Mouse (Mus musculus) midbrain, embryonic 16.5 days (tissue): ENCODE data around the gene Atp6v1fnb. TPM values are rescaled to one million over a fixed set of nuclear protein-coding genes. Genes with fewer than 3 reads are reported as not detected.

ENCODE experiments used
- ATAC-seq: fragments of 200-750 bp; cut with Nextera tagmentation; 2 replicates; pipeline ENCODE4 v1.8.0; 2017; ENCODE audit warnings: moderate TSS enrichment
- H3K27ac ChIP-seq: fragments of 300-500 bp; sonication (generic); 2 replicates; pipeline ENCODE4 v1.5.1; 2014; ENCODE audit warnings: mild to moderate bottlenecking, low read length, mixed read lengths
- H3K27me3 ChIP-seq: fragments of 300-500 bp; sonication (generic); 2 replicates; pipeline ENCODE4 v1.6.1; 2014; ENCODE audit warnings: low read depth, low read length, mixed read lengths; ENCODE audit not compliant: control insufficient read depth, insufficient read depth
- H3K36me3 ChIP-seq: fragments of 300-500 bp; sonication (generic); 2 replicates; pipeline ENCODE4 v1.6.1; 2014; ENCODE audit warnings: mild to moderate bottlenecking, low read length, moderate library complexity, mixed read lengths; ENCODE audit not compliant: control insufficient read depth, insufficient read depth
- H3K4me1 ChIP-seq: fragments of 300-500 bp; sonication (generic); 2 replicates; pipeline ENCODE4 v1.6.1; 2014; ENCODE audit warnings: mild to moderate bottlenecking, low read length, mixed read lengths; ENCODE audit not compliant: control insufficient read depth, insufficient read depth
- H3K4me2 ChIP-seq: fragments of 300-500 bp; sonication (generic); 2 replicates; pipeline ENCODE4 v1.6.1; 2014; ENCODE audit warnings: mild to moderate bottlenecking, low read length, mixed read lengths
- H3K4me3 ChIP-seq: fragments of 300-500 bp; sonication (generic); 2 replicates; pipeline ENCODE4 v1.5.1; 2014; ENCODE audit warnings: low read depth, mild to moderate bottlenecking, low read length, moderate library complexity, mixed read lengths
- H3K9ac ChIP-seq: fragments of 300-500 bp; sonication (generic); 2 replicates; pipeline ENCODE4 v1.6.1; 2014; ENCODE audit warnings: low read depth, low read length, mixed read lengths
- H3K9me3 ChIP-seq: fragments of 300-500 bp; sonication (generic); replicated peaks from 2 replicates; pipeline ENCODE4 v1.6.1; 2014; ENCODE audit warnings: mild to moderate bottlenecking, low read length, mixed read lengths; ENCODE audit not compliant: control insufficient read depth, poor library complexity, severe bottlenecking
- WGBS: fragments of 180-500 bp; shearing (Covaris S2); extraction: QIAGEN DNeasy Blood & Tissue Kit; methylation state at CpG from one replicate; pipeline ENCODE4 v1.1.7; 2014; 5-methylcytosine and 5-hydroxymethylcytosine counted together
- polyA plus RNA-seq: library from polyadenylated mRNA; unstranded; fragments of >200 nt; fragmentation: Nextera tagmentation; extraction: Ambion mirVana; gene quantifications from 2 replicates; pipeline ENCODE4 v1.2.1, GENCODE M21; 2015

Atp6v1fnb gene
- polyA plus RNA-seq, 1 experiment from 2014 or later, result 0.45 TPM

- H3K9ac ChIP-seq, result peak overlapping the region; percentile 11; the same call in 1 of the 2 replicates
- 0 out of 2 replicates have a peak, but pooled peaks cover 4% of the 10 kb centered on the region for H3K4me1 ChIP-seq
- no peaks in the 10 kb centered on the region for H3K36me3 ChIP-seq
- peak; percentile 16; the same call in 1 of the 2 replicates for ATAC-seq
- H3K9me3 ChIP-seq, result no peaks in the 10 kb centered on the region
- peak overlapping the region; percentile 68 for H3K4me2 ChIP-seq
- no peak overlapping the region for H3K27ac ChIP-seq
- H3K27me3 ChIP-seq, result peaks cover 15% of the 10 kb centered on the region
- H3K4me3 ChIP-seq, result peak overlapping the region; percentile 51
- 26% methylated on average over 8 of the region's 8 CpGs for WGBS
Observed at GRCm38 (mm10) chr6:29506834-29507233, 35.6 kb downstream of the Atp6v1fnb start.

- WGBS, result 2% methylated on average over 43 of the region's 47 CpGs
- no peak within 1 kb of the TSS for H3K27ac ChIP-seq
- peaks cover 15% of the 10 kb centered on the region for H3K27me3 ChIP-seq
Observed at GRCm38 (mm10) chr6:29507447-29508309, 36.4 kb downstream of the Atp6v1fnb start, which contains the start of gene Kcp. Kcp (minus strand) TSS chr6:29507952.

GRCm38 (mm10) chr6:29509086-29509485 is 37.8 kb downstream of the Atp6v1fnb start:
- Histone ChIP-seq H3K27ac (no peak overlapping the region), H3K4me2 (no peak overlapping the region), H3K36me3 (no peaks in the 10 kb centered on the region), H3K4me3 (no peak overlapping the region), H3K27me3 (peaks cover 15% of the 10 kb centered on the region), H3K4me1 (0 out of 2 replicates have a peak, but pooled peaks cover 6% of the 10 kb centered on the region), H3K9me3 (no peaks in the 10 kb centered on the region), H3K9ac (no peak overlapping the region)
- no peak for ATAC-seq
- 49% methylated on average over 2 of the region's 2 CpGs for WGBS

More at GRCm38 (mm10) chr6:29507447-29508309, 36.4 kb downstream of the Atp6v1fnb start, which contains the start of gene Kcp:
- no peaks in the 10 kb centered on the region for H3K9me3 ChIP-seq
- peak within 1 kb of the TSS; percentile 51 for H3K4me3 ChIP-seq
- no peaks in the 10 kb centered on the region for H3K36me3 ChIP-seq
- H3K4me1 ChIP-seq, result 0 out of 2 replicates have a peak, but pooled peaks cover 4% of the 10 kb centered on the region
- peak; percentile 71 for ATAC-seq
- H3K4me2 ChIP-seq, result peak within 1 kb of the TSS; percentile 68
- H3K9ac ChIP-seq, result peak within 1 kb of the TSS; percentile 65

GRCm38 (mm10) chr6:29513284-29513683 is 42.0 kb downstream of the Atp6v1fnb start:
- H3K4me3 ChIP-seq, result peak overlapping the region; percentile 2; the same call in 1 of the 2 replicates
- H3K4me2 ChIP-seq, result peak overlapping the region; percentile 35
- H3K4me1 ChIP-seq, result 0 out of 2 replicates have a peak, but pooled peaks cover 2% of the 10 kb centered on the region
- ATAC-seq, result peak; percentile 67
- no peaks in the 10 kb centered on the region for H3K9me3 ChIP-seq
- peaks cover 2% of the 10 kb centered on the region; the same call in 1 of the 2 replicates for H3K27me3 ChIP-seq
- H3K36me3 ChIP-seq, result no peaks in the 10 kb centered on the region
- H3K27ac ChIP-seq, result no peak overlapping the region
- 0 out of 2 replicates have a peak overlapping the region, but pooled peaks have one; percentile 12 for H3K9ac ChIP-seq
- under 1% methylated on average over 11 of the region's 11 CpGs for WGBS

- WGBS, result 8% methylated on average over 5 of the region's 5 CpGs
- no peaks in the 10 kb centered on the region for H3K36me3 ChIP-seq
- no peak for ATAC-seq
Observed at GRCm38 (mm10) chr6:29517139-29517538, 45.9 kb downstream of the Atp6v1fnb start.

GRCm38 (mm10) chr6:29522626-29523300 is 51.5 kb downstream of the Atp6v1fnb start:
- Histone ChIP-seq H3K27me3 (peaks cover 4% of the 10 kb centered on the region), H3K4me1 (peaks cover 10% of the 10 kb centered on the region), H3K9me3 (no peaks in the 10 kb centered on the region), H3K4me3 (no peak overlapping the region), H3K9ac (no peak overlapping the region), H3K27ac (no peak overlapping the region), H3K4me2 (no peak overlapping the region), H3K36me3 (no peaks in the 10 kb centered on the region)
- ATAC-seq, result no peak
- WGBS, result 79% methylated on average over 6 of the region's 6 CpGs

More at GRCm38 (mm10) chr6:29517139-29517538, 45.9 kb downstream of the Atp6v1fnb start:
- no peaks in the 10 kb centered on the region for H3K27me3 ChIP-seq
- no peak overlapping the region for H3K4me3 ChIP-seq
- 0 out of 2 replicates have a peak, but pooled peaks cover 2% of the 10 kb centered on the region for H3K4me1 ChIP-seq
- no peaks in the 10 kb centered on the region for H3K9me3 ChIP-seq
- H3K27ac ChIP-seq, result no peak overlapping the region
- no peak overlapping the region for H3K4me2 ChIP-seq
- no peak overlapping the region for H3K9ac ChIP-seq

Other genes starting within 250 kb of the Atp6v1fnb start
- 34.8 and 36.4 TPM in 2 replicates for gene Hilpda, start 198.9 kb upstream of the Atp6v1fnb start, polyA plus RNA-seq
- gene Fam71f2, start 191.8 kb upstream of the Atp6v1fnb start, polyA plus RNA-seq, result 0.60 and 0.80 TPM in 2 replicates
- not detected in 2 replicates for gene Fam71f1, start 152.3 kb upstream of the Atp6v1fnb start, polyA plus RNA-seq
- gene Calu, start 123.4 kb upstream of the Atp6v1fnb start, polyA plus RNA-seq, result 160 and 163 TPM in 2 replicates
- 0.23 and 0.34 TPM in 2 replicates for gene Opn1sw, start 83.0 kb upstream of the Atp6v1fnb start, polyA plus RNA-seq
- gene Ccdc136, start 75.1 kb upstream of the Atp6v1fnb start, polyA plus RNA-seq, result 38.6 and 46.5 TPM in 2 replicates
- 2.0 and 2.2 TPM in 2 replicates for gene Flnc, start 38.2 kb upstream of the Atp6v1fnb start, polyA plus RNA-seq
- 311 and 340 TPM in 2 replicates for gene Atp6v1f, start 3.7 kb upstream of the Atp6v1fnb start, polyA plus RNA-seq
- gene Kcp, start 36.5 kb downstream of the Atp6v1fnb start, polyA plus RNA-seq, result 14.1 and 16.7 TPM in 2 replicates
- gene Irf5, start 55.2 kb downstream of the Atp6v1fnb start, polyA plus RNA-seq, result 1.5 and 1.7 TPM in 2 replicates
- 92.5 and 97.6 TPM in 2 replicates for gene Tnpo3, start 138.4 kb downstream of the Atp6v1fnb start, polyA plus RNA-seq
- 10.1 and 10.3 TPM in 2 replicates for gene Tspan33, start 222.8 kb downstream of the Atp6v1fnb start, polyA plus RNA-seq